Mouse (Mus musculus) heart, adult 2 months (tissue): ENCODE data around the gene Cdkn2a.

Source experiments
- CTCF ChIP-seq: fragments of 200-600 bp; IDR thresholded peaks from 2 replicates; pipeline ENCODE4 v1.8.1; 2022; ENCODE audit warnings: antibody characterized with exemption, mild to moderate bottlenecking, moderate library complexity
- EP300 ChIP-seq: fragments of 200-500 bp; IDR thresholded peaks from 2 replicates; pipeline ENCODE4 v1.6.1; 2011; ENCODE audit warnings: low read depth, low read length, control low read depth; ENCODE audit not compliant: insufficient read depth

- TF ChIP-seq EP300 (no peak), CTCF (no peak)
Observed at GRCm38 (mm10) chr4:89277381-89277940, 17.0 kb downstream of the Cdkn2a start.
